In genomic region chr9:52003501-52003900, GRCm38 (mm10) we compare ENCODE assay signal across 17 mouse cellular contexts.
"Had no signal": no experiment of that assay in that cellular context is flagged by ENCODE, and none has a peak within 500 bp of the region (broad histone marks: within the 10 kb centered on the region; RNA-seq: fewer than 3 reads in every experiment).

No protein-coding gene starts in this region.

- H3K4me2 ChIP-seq: kidney, embryonic 15.5 days; limb, embryonic 12.5 days; limb, embryonic 15.5 days; liver, embryonic 12.5 days; liver, embryonic 15.5 days; midbrain, embryonic 12.5 days; midbrain, embryonic 15.5 days; neural tube, embryonic 12.5 days; neural tube, embryonic 15.5 days had no signal

- H3K4me3 ChIP-seq: kidney, embryonic 15.5 days; limb, embryonic 12.5 days; limb, embryonic 15.5 days; liver, embryonic 12.5 days; liver, embryonic 15.5 days; midbrain, embryonic 12.5 days; midbrain, embryonic 15.5 days; neural tube, embryonic 12.5 days; neural tube, embryonic 15.5 days had no signal

- H3K36me3 ChIP-seq: kidney, embryonic 15.5 days; limb, embryonic 12.5 days; limb, embryonic 15.5 days; liver, embryonic 12.5 days; liver, embryonic 15.5 days; midbrain, embryonic 12.5 days; midbrain, embryonic 15.5 days; neural tube, embryonic 12.5 days; neural tube, embryonic 15.5 days had no signal

- H3K9ac ChIP-seq: kidney, embryonic 15.5 days; limb, embryonic 12.5 days; limb, embryonic 15.5 days; liver, embryonic 12.5 days; liver, embryonic 15.5 days; midbrain, embryonic 12.5 days; midbrain, embryonic 15.5 days; neural tube, embryonic 12.5 days; neural tube, embryonic 15.5 days had no signal

- H3K4me1 ChIP-seq: limb, embryonic 15.5 days; liver, embryonic 12.5 days; liver, embryonic 15.5 days; midbrain, embryonic 12.5 days; midbrain, embryonic 15.5 days; neural tube, embryonic 15.5 days had no signal

- H3K27ac ChIP-seq: kidney, embryonic 15.5 days; limb, embryonic 12.5 days; limb, embryonic 15.5 days; liver, embryonic 12.5 days; liver, embryonic 15.5 days; midbrain, embryonic 12.5 days; midbrain, embryonic 15.5 days; neural tube, embryonic 12.5 days; neural tube, embryonic 15.5 days had no signal

- H3K9me3 ChIP-seq: limb, embryonic 15.5 days; liver, embryonic 12.5 days; liver, embryonic 15.5 days; midbrain, embryonic 12.5 days; neural tube, embryonic 12.5 days; neural tube, embryonic 15.5 days had no signal

- DNase-seq: kidney, postnatal 4 days; left cerebral cortex, postnatal 4 days; lung, adult 2 months; lung, postnatal 14 days; lung, postnatal 4 days; thymus, adult 18-20 months; thymus, postnatal 4 days had no signal

- H3K27me3 ChIP-seq: kidney, embryonic 15.5 days; limb, embryonic 12.5 days; limb, embryonic 15.5 days; liver, embryonic 12.5 days; liver, embryonic 15.5 days; midbrain, embryonic 12.5 days; midbrain, embryonic 15.5 days; neural tube, embryonic 12.5 days; neural tube, embryonic 15.5 days had no signal

- ATAC-seq: intestine, postnatal 0 days; liver, embryonic 12.5 days; midbrain, embryonic 15.5 days had no signal
